Mouse (Mus musculus): ENCODE measurements around the gene Olfr1160. TPM values are rescaled to one million over a fixed set of nuclear protein-coding genes. Genes with fewer than 3 reads are reported as not detected.
"Not testable (repeated sequence)": the region's sequence is repeated elsewhere in the genome, so short reads cannot be mapped to it uniquely, and the experiment has no call there.

Gene Olfr1160
- not detected in 2 replicates for polyA plus RNA-seq (2015; fragmentation: Nextera tagmentation; extraction: Ambion mirVana)

- Histone ChIP-seq H3K9ac (no peak within 1 kb of the TSS), H3K4me2 (no peak within 1 kb of the TSS), H3K9me3 (no peaks in the 10 kb centered on the region), H3K27ac (no peak within 1 kb of the TSS), H3K27me3 (no peaks in the 10 kb centered on the region), H3K36me3 (no peaks in the 10 kb centered on the region), H3K4me1 (no peaks in the 10 kb centered on the region), H3K4me3 (no peak within 1 kb of the TSS)
- ATAC-seq (ENCODE audit: borderline replicate concordance, extremely low read depth, low FRiP score, low TSS enrichment), result no peak
Observed at GRCm38 (mm10) chr2:88007515-88008318, at the start of gene Olfr1160. Gene Olfr1160 (minus strand): TSS chr2:88008268.

GRCm38 (mm10) chr2:88051029-88051428 lies 43.0 kb upstream of the Olfr1160 start, which contains the start of gene Olfr1162:
Gene Olfr1162 (minus strand): TSS chr2:88051129.
- no peak within 1 kb of the TSS for H3K4me3 ChIP-seq
- no peaks in the 10 kb centered on the region for H3K36me3 ChIP-seq
- H3K4me2 ChIP-seq, result no peak within 1 kb of the TSS
- no peaks in the 10 kb centered on the region for H3K9me3 ChIP-seq
- H3K9ac ChIP-seq, result no peak within 1 kb of the TSS
- 72% methylated on average over 1 of the region's 1 CpGs for WGBS
- no peak for ATAC-seq (ENCODE audit: borderline replicate concordance, extremely low read depth, low FRiP score, low TSS enrichment)
- H3K27me3 ChIP-seq, result no peaks in the 10 kb centered on the region
- no peaks in the 10 kb centered on the region for H3K4me1 ChIP-seq
- no peak within 1 kb of the TSS for H3K27ac ChIP-seq

GRCm38 (mm10) chr2:88037599-88037998 lies 29.5 kb upstream of the Olfr1160 start, which contains the start of gene Olfr73:
Gene Olfr73 (minus strand): TSS chr2:88037699.
- Histone ChIP-seq H3K4me2 (no peak within 1 kb of the TSS), H3K27ac (no peak within 1 kb of the TSS), H3K9me3 (no peaks in the 10 kb centered on the region), H3K9ac (no peak within 1 kb of the TSS), H3K4me1 (no peaks in the 10 kb centered on the region), H3K36me3 (no peaks in the 10 kb centered on the region), H3K4me3 (no peak within 1 kb of the TSS), H3K27me3 (no peaks in the 10 kb centered on the region)
- no peak for ATAC-seq (ENCODE audit: borderline replicate concordance, extremely low read depth, low FRiP score, low TSS enrichment)

- not testable (repeated sequence) for H3K4me1 ChIP-seq; H3K4me3 ChIP-seq; H3K4me2 ChIP-seq; H3K36me3 ChIP-seq; H3K27ac ChIP-seq; H3K9me3 ChIP-seq; ATAC-seq (ENCODE audit: borderline replicate concordance, extremely low read depth, low FRiP score, low TSS enrichment); H3K27me3 ChIP-seq; H3K9ac ChIP-seq
- 62% methylated on average over 1 of the region's 1 CpGs for WGBS
Observed at GRCm38 (mm10) chr2:88022474-88022873, 14.4 kb upstream of the Olfr1160 start, which contains the start of gene Olfr1161. Gene Olfr1161 (plus strand): TSS chr2:88022774.

GRCm38 (mm10) chr2:87989813-87990212 lies 18.3 kb downstream of the Olfr1160 start, which contains the start of gene Olfr1158:
Gene Olfr1158 (plus strand): TSS chr2:87990113.
- Histone ChIP-seq H3K9ac (no peak within 1 kb of the TSS), H3K4me1 (no peaks in the 10 kb centered on the region), H3K4me2 (no peak within 1 kb of the TSS), H3K4me3 (no peak within 1 kb of the TSS), H3K36me3 (no peaks in the 10 kb centered on the region), H3K27ac (no peak within 1 kb of the TSS), H3K27me3 (no peaks in the 10 kb centered on the region), H3K9me3 (no peaks in the 10 kb centered on the region)
- ATAC-seq (ENCODE audit: borderline replicate concordance, extremely low read depth, low FRiP score, low TSS enrichment), result no peak

- Histone ChIP-seq H3K27ac (no peak within 1 kb of the TSS), H3K27me3 (no peaks in the 10 kb centered on the region), H3K4me3 (no peak within 1 kb of the TSS), H3K36me3 (no peaks in the 10 kb centered on the region), H3K9ac (no peak within 1 kb of the TSS), H3K4me1 (no peaks in the 10 kb centered on the region), H3K9me3 (no peaks in the 10 kb centered on the region), H3K4me2 (no peak within 1 kb of the TSS)
- WGBS, result 65% methylated on average over 3 of the region's 3 CpGs
- ATAC-seq (ENCODE audit: borderline replicate concordance, extremely low read depth, low FRiP score, low TSS enrichment), result no peak
Observed at GRCm38 (mm10) chr2:87974563-87974962, 33.5 kb downstream of the Olfr1160 start, which contains the start of gene Olfr74. Gene Olfr74 (minus strand): TSS chr2:87974663.

GRCm38 (mm10) chr2:87968199-87968598 lies 39.9 kb downstream of the Olfr1160 start, which contains the start of gene Olfr1157:
Gene Olfr1157 (minus strand): TSS chr2:87968299.
- H3K27ac ChIP-seq, result no peak within 1 kb of the TSS
- no peaks in the 10 kb centered on the region for H3K9me3 ChIP-seq
- ATAC-seq (ENCODE audit: borderline replicate concordance, extremely low read depth, low FRiP score, low TSS enrichment), result no peak
- WGBS, result 95% methylated on average over 4 of the region's 4 CpGs
- no peaks in the 10 kb centered on the region for H3K27me3 ChIP-seq
- H3K36me3 ChIP-seq, result no peaks in the 10 kb centered on the region
- no peak within 1 kb of the TSS for H3K4me2 ChIP-seq
- H3K9ac ChIP-seq, result no peak within 1 kb of the TSS
- H3K4me3 ChIP-seq, result no peak within 1 kb of the TSS
- no peaks in the 10 kb centered on the region for H3K4me1 ChIP-seq

- Histone ChIP-seq H3K4me2 (no peak within 1 kb of the TSS), H3K36me3 (no peaks in the 10 kb centered on the region), H3K4me1 (no peaks in the 10 kb centered on the region), H3K9ac (no peak within 1 kb of the TSS), H3K27me3 (no peaks in the 10 kb centered on the region), H3K9me3 (no peaks in the 10 kb centered on the region), H3K4me3 (no peak within 1 kb of the TSS), H3K27ac (no peak within 1 kb of the TSS)
- ATAC-seq (ENCODE audit: borderline replicate concordance, extremely low read depth, low FRiP score, low TSS enrichment), result no peak
Observed at GRCm38 (mm10) chr2:87953000-87953399, 55.1 kb downstream of the Olfr1160 start, which contains the start of gene Olfr1156. Gene Olfr1156 (minus strand): TSS chr2:87953100.

Other genes starting within 250 kb of the Olfr1160 start
- not detected in 2 replicates for gene Olfr152, start 228.8 kb downstream of the Olfr1160 start, polyA plus RNA-seq (2015; fragmentation: Nextera tagmentation; extraction: Ambion mirVana)
- not detected in 2 replicates for gene Olfr1143, start 207.7 kb downstream of the Olfr1160 start, polyA plus RNA-seq (2015; fragmentation: Nextera tagmentation; extraction: Ambion mirVana)
- gene Olfr1145, start 198.4 kb downstream of the Olfr1160 start, polyA plus RNA-seq (2015; fragmentation: Nextera tagmentation; extraction: Ambion mirVana), result not detected in 2 replicates
- not detected in 2 replicates for gene Olfr1148, start 177.7 kb downstream of the Olfr1160 start, polyA plus RNA-seq (2015; fragmentation: Nextera tagmentation; extraction: Ambion mirVana)
- gene Olfr1150-ps1, start 164.3 kb downstream of the Olfr1160 start, polyA plus RNA-seq (2015; fragmentation: Nextera tagmentation; extraction: Ambion mirVana), result not detected in 2 replicates
- not detected in 2 replicates for gene Olfr1151, start 152.4 kb downstream of the Olfr1160 start, polyA plus RNA-seq (2015; fragmentation: Nextera tagmentation; extraction: Ambion mirVana)
- gene Olfr1152, start 141.8 kb downstream of the Olfr1160 start, polyA plus RNA-seq (2015; fragmentation: Nextera tagmentation; extraction: Ambion mirVana), result not detected in 2 replicates
- not detected in 2 replicates for gene Olfr1153, start 113.3 kb downstream of the Olfr1160 start, polyA plus RNA-seq (2015; fragmentation: Nextera tagmentation; extraction: Ambion mirVana)
- gene Olfr1154, start 103.1 kb downstream of the Olfr1160 start, polyA plus RNA-seq (2015; fragmentation: Nextera tagmentation; extraction: Ambion mirVana), result not detected in 2 replicates
- not detected in 2 replicates for gene Olfr1155, start 63.1 kb downstream of the Olfr1160 start, polyA plus RNA-seq (2015; fragmentation: Nextera tagmentation; extraction: Ambion mirVana)
- gene Olfr1156, start 55.2 kb downstream of the Olfr1160 start, polyA plus RNA-seq (2015; fragmentation: Nextera tagmentation; extraction: Ambion mirVana), result not detected in 2 replicates
- not detected in 2 replicates for gene Olfr1157, start 40.0 kb downstream of the Olfr1160 start, polyA plus RNA-seq (2015; fragmentation: Nextera tagmentation; extraction: Ambion mirVana)
- not detected in 2 replicates for gene Olfr74, start 33.6 kb downstream of the Olfr1160 start, polyA plus RNA-seq (2015; fragmentation: Nextera tagmentation; extraction: Ambion mirVana)
- gene Olfr1158, start 18.2 kb downstream of the Olfr1160 start, polyA plus RNA-seq (2015; fragmentation: Nextera tagmentation; extraction: Ambion mirVana), result not detected in 2 replicates
- gene Olfr1161, start 14.5 kb upstream of the Olfr1160 start, polyA plus RNA-seq (2015; fragmentation: Nextera tagmentation; extraction: Ambion mirVana), result not detected in 2 replicates
- 0.05 TPM in 1 of 2 replicates, not detected in the other for gene Olfr73, start 29.4 kb upstream of the Olfr1160 start, polyA plus RNA-seq (2015; fragmentation: Nextera tagmentation; extraction: Ambion mirVana)
- not detected in 2 replicates for gene Olfr1162, start 42.9 kb upstream of the Olfr1160 start, polyA plus RNA-seq (2015; fragmentation: Nextera tagmentation; extraction: Ambion mirVana)
- not detected in 2 replicates for gene Olfr1163, start 63.6 kb upstream of the Olfr1160 start, polyA plus RNA-seq (2015; fragmentation: Nextera tagmentation; extraction: Ambion mirVana)
- not detected in 2 replicates for gene Olfr1164, start 85.7 kb upstream of the Olfr1160 start, polyA plus RNA-seq (2015; fragmentation: Nextera tagmentation; extraction: Ambion mirVana)
- not detected in 2 replicates for gene Olfr1166, start 120.0 kb upstream of the Olfr1160 start, polyA plus RNA-seq (2015; fragmentation: Nextera tagmentation; extraction: Ambion mirVana)
- gene Olfr1167, start 146.9 kb upstream of the Olfr1160 start, polyA plus RNA-seq (2015; fragmentation: Nextera tagmentation; extraction: Ambion mirVana), result not detected in 2 replicates
- not detected in 2 replicates for gene Olfr1168, start 173.6 kb upstream of the Olfr1160 start, polyA plus RNA-seq (2015; fragmentation: Nextera tagmentation; extraction: Ambion mirVana)
- not detected in 2 replicates for gene Olfr1170, start 220.1 kb upstream of the Olfr1160 start, polyA plus RNA-seq (2015; fragmentation: Nextera tagmentation; extraction: Ambion mirVana)